In genomic region chr4:150080330-150080967, GRCm38 (mm10) we compare ENCODE assay signal across 19 mouse cellular contexts. TPM values are rescaled to one million over a fixed set of nuclear protein-coding genes. Genes with fewer than 3 reads are reported as not detected.
DNase-seq lines count a peak whose midpoint lies in the region; ATAC-seq and TF ChIP-seq lines count a peak whose summit lies in the region.
"Had no signal": no experiment of that assay in that cellular context is flagged by ENCODE, and none has a peak within 500 bp of the region (broad histone marks: within the 10 kb centered on the region; RNA-seq: fewer than 3 reads in every experiment).

No protein-coding gene starts in this region.

- ATAC-seq in heart, embryonic 15.5 days (replicated peaks; ENCODE audit: insufficient number of reproducible peaks, insufficient read depth, low FRiP score, low read depth) = no peak
- peak; percentile 73 for ATAC-seq in lung, embryonic 14.5 days (ENCODE audit: insufficient read depth)
- ATAC-seq in lung, embryonic 16.5 days (ENCODE audit: low read depth) = peak; percentile 81
- no peak for ATAC-seq in stomach, embryonic 16.5 days (ENCODE audit: insufficient read depth, low FRiP score)
- no peak for ATAC-seq in hindbrain, embryonic 16.5 days

- H3K27ac ChIP-seq in heart, embryonic 15.5 days = peak overlapping the region; percentile 8
- H3K27ac ChIP-seq in heart, adult 2 months = no peak overlapping the region
- H3K27ac ChIP-seq in lung, embryonic 14.5 days (ENCODE audit: low read depth) = peak overlapping the region; percentile 88
- H3K27ac ChIP-seq in lung, embryonic 16.5 days (ENCODE audit: low read length) = peak overlapping the region; percentile 96
- peak overlapping the region; percentile 44; the same call in 1 of the 2 replicates for H3K27ac ChIP-seq in stomach, embryonic 16.5 days (ENCODE audit: low read length)
- H3K27ac ChIP-seq in hindbrain, embryonic 16.5 days (ENCODE audit: low read depth, low read length) = no peak overlapping the region
- H3K27ac ChIP-seq: heart, embryonic 10.5 days; limb, embryonic 15.5 days; midbrain, embryonic 10.5 days had no signal

- no peaks in the 10 kb centered on the region for H3K9me3 ChIP-seq in heart, embryonic 15.5 days (replicated peaks)
- H3K9me3 ChIP-seq in lung, embryonic 14.5 days (ENCODE audit: low read depth, low read length) = no peaks in the 10 kb centered on the region; the same call in 1 of the 2 replicates
- H3K9me3 ChIP-seq in lung, embryonic 16.5 days (ENCODE audit: control insufficient read depth, low read length) = no peaks in the 10 kb centered on the region
- no peaks in the 10 kb centered on the region for H3K9me3 ChIP-seq in stomach, embryonic 16.5 days (replicated peaks; ENCODE audit: control insufficient read depth, low read length)
- no peaks in the 10 kb centered on the region for H3K9me3 ChIP-seq in hindbrain, embryonic 16.5 days (ENCODE audit: control insufficient read depth, low read length)
- H3K9me3 ChIP-seq: heart, embryonic 10.5 days; limb, embryonic 15.5 days had no signal

- 75% methylated on average over 11 of the region's 11 CpGs for WGBS in heart, embryonic 15.5 days
- WGBS in heart, adult 2 months = 67% methylated on average over 11 of the region's 11 CpGs
- WGBS in lung, embryonic 14.5 days = 45% methylated on average over 11 of the region's 11 CpGs
- WGBS in lung, adult 2 months = 61% methylated on average over 11 of the region's 11 CpGs
- 46% methylated on average over 11 of the region's 11 CpGs for WGBS in lung, embryonic 16.5 days
- WGBS in stomach, embryonic 16.5 days = 68% methylated on average over 11 of the region's 11 CpGs
- 89% methylated on average over 11 of the region's 11 CpGs for WGBS in hindbrain, embryonic 16.5 days

- no peak for TF ChIP-seq CTCF in heart, adult 2 months (IDR thresholded peaks at IDR 0.05)
- TF ChIP-seq CTCF in lung, embryonic 14.5 days (IDR thresholded peaks at IDR 0.05; ENCODE audit: low read depth) = no peak
- no peak for TF ChIP-seq CTCF in lung, adult 2 months (IDR thresholded peaks at IDR 0.05; ENCODE audit: insufficient read depth, low read length)

- no peak overlapping the region for H3K4me2 ChIP-seq in heart, embryonic 15.5 days
- H3K4me2 ChIP-seq in lung, embryonic 14.5 days = no peak overlapping the region
- H3K4me2 ChIP-seq in lung, embryonic 16.5 days (ENCODE audit: low read depth, low read length) = no peak overlapping the region
- H3K4me2 ChIP-seq in stomach, embryonic 16.5 days (ENCODE audit: low read depth, low read length) = no peak overlapping the region
- H3K4me2 ChIP-seq in hindbrain, embryonic 16.5 days (ENCODE audit: low read length) = no peak overlapping the region
- H3K4me2 ChIP-seq: limb, embryonic 15.5 days had no signal

- no peak for TF ChIP-seq EP300 in heart, adult 2 months (IDR thresholded peaks at IDR 0.05; ENCODE audit: insufficient read depth, low read depth, low read length)

- no peak for DNase-seq in heart, adult 2 months
- DNase-seq in lung, embryonic 14.5 days = peak; percentile 95
- no peak for DNase-seq in lung, adult 2 months
- no peak for DNase-seq in cerebellum, postnatal 4 days (ENCODE audit: low spot score in 2 of 2)
- DNase-seq: adrenal gland, postnatal 25 days; B cell, adult 2 months; cerebellum, adult 9-10 months; gastrocnemius, postnatal 14 days; heart, postnatal 4 days; layer of hippocampus, adult 9-11 months; right cerebral cortex, postnatal 14 days; thymus, postnatal 36 days had no signal

- H3K4me1 ChIP-seq in heart, embryonic 15.5 days (replicated peaks) = peaks cover 19% of the 10 kb centered on the region
- no peaks in the 10 kb centered on the region for H3K4me1 ChIP-seq in heart, adult 2 months (ENCODE audit: control insufficient read depth, insufficient read depth, low read length)
- no peaks in the 10 kb centered on the region for H3K4me1 ChIP-seq in lung, embryonic 14.5 days (ENCODE audit: insufficient read depth)
- peaks cover 2% of the 10 kb centered on the region; the same call in 1 of the 2 replicates for H3K4me1 ChIP-seq in lung, adult 2 months (ENCODE audit: control insufficient read depth, insufficient read depth, low read length)
- peaks cover 10% of the 10 kb centered on the region for H3K4me1 ChIP-seq in lung, embryonic 16.5 days (replicated peaks; ENCODE audit: control insufficient read depth, insufficient read depth, low read length)
- no peaks in the 10 kb centered on the region for H3K4me1 ChIP-seq in stomach, embryonic 16.5 days (ENCODE audit: control insufficient read depth, insufficient read depth, low read length)
- H3K4me1 ChIP-seq in hindbrain, embryonic 16.5 days (ENCODE audit: control insufficient read depth, insufficient read depth, low read depth, low read length) = no peaks in the 10 kb centered on the region

- TF ChIP-seq POLR2A in heart, adult 2 months (IDR thresholded peaks at IDR 0.05; ENCODE audit: insufficient read depth, low read depth, low read length) = no peak
- TF ChIP-seq POLR2A in lung, adult 2 months (IDR thresholded peaks at IDR 0.05; ENCODE audit: borderline replicate concordance, extremely low read depth, low read depth, low read length) = no peak

- H3K9ac ChIP-seq in heart, embryonic 15.5 days = no peak overlapping the region
- no peak overlapping the region for H3K9ac ChIP-seq in heart, adult 2 months (ENCODE audit: low read depth, low read length)
- no peak overlapping the region for H3K9ac ChIP-seq in lung, embryonic 14.5 days
- no peak overlapping the region for H3K9ac ChIP-seq in lung, embryonic 16.5 days (ENCODE audit: low read length)
- H3K9ac ChIP-seq in stomach, embryonic 16.5 days (ENCODE audit: low read length) = no peak overlapping the region
- H3K9ac ChIP-seq in hindbrain, embryonic 16.5 days (ENCODE audit: low read depth, low read length) = no peak overlapping the region
- H3K9ac ChIP-seq: limb, embryonic 15.5 days had no signal

- H3K4me3 ChIP-seq in heart, embryonic 15.5 days = no peak overlapping the region
- H3K4me3 ChIP-seq in heart, adult 2 months = no peak overlapping the region
- no peak overlapping the region for H3K4me3 ChIP-seq in lung, embryonic 14.5 days (ENCODE audit: low read depth, low read length)
- H3K4me3 ChIP-seq in lung, adult 2 months (replicated peaks; ENCODE audit: extremely low read depth, low read depth, low read length) = no peak overlapping the region
- H3K4me3 ChIP-seq in lung, embryonic 16.5 days (ENCODE audit: low read length) = no peak overlapping the region
- H3K4me3 ChIP-seq in stomach, embryonic 16.5 days (replicated peaks; ENCODE audit: low read length) = no peak overlapping the region
- H3K4me3 ChIP-seq in hindbrain, embryonic 16.5 days (ENCODE audit: low read length) = no peak overlapping the region
- H3K4me3 ChIP-seq: heart, embryonic 10.5 days; limb, embryonic 15.5 days; midbrain, embryonic 10.5 days had no signal

- no peaks in the 10 kb centered on the region for H3K27me3 ChIP-seq in heart, embryonic 15.5 days
- no peaks in the 10 kb centered on the region for H3K27me3 ChIP-seq in heart, adult 2 months (ENCODE audit: control insufficient read depth, insufficient read depth, low read length)
- H3K27me3 ChIP-seq in lung, embryonic 14.5 days (ENCODE audit: insufficient read depth, low read length) = no peaks in the 10 kb centered on the region
- H3K27me3 ChIP-seq in lung, embryonic 16.5 days (ENCODE audit: control insufficient read depth, insufficient read depth, low read depth, low read length) = no peaks in the 10 kb centered on the region
- H3K27me3 ChIP-seq in stomach, embryonic 16.5 days (ENCODE audit: control insufficient read depth, insufficient read depth, low read length) = no peaks in the 10 kb centered on the region
- H3K27me3 ChIP-seq in hindbrain, embryonic 16.5 days (replicated peaks; ENCODE audit: control insufficient read depth, insufficient read depth, low read length) = no peaks in the 10 kb centered on the region
- H3K27me3 ChIP-seq: limb, embryonic 15.5 days had no signal

- H3K36me3 ChIP-seq in heart, embryonic 15.5 days = no peaks in the 10 kb centered on the region
- no peaks in the 10 kb centered on the region for H3K36me3 ChIP-seq in heart, adult 2 months (ENCODE audit: control insufficient read depth, insufficient read depth, low read length)
- H3K36me3 ChIP-seq in lung, embryonic 14.5 days (ENCODE audit: insufficient read depth) = no peaks in the 10 kb centered on the region
- no peaks in the 10 kb centered on the region for H3K36me3 ChIP-seq in lung, embryonic 16.5 days (ENCODE audit: control insufficient read depth, insufficient read depth, low read length)
- no peaks in the 10 kb centered on the region for H3K36me3 ChIP-seq in stomach, embryonic 16.5 days (ENCODE audit: control insufficient read depth, insufficient read depth, low read length)
- H3K36me3 ChIP-seq in hindbrain, embryonic 16.5 days (ENCODE audit: control insufficient read depth, insufficient read depth, low read length) = no peaks in the 10 kb centered on the region
- H3K36me3 ChIP-seq: heart, embryonic 10.5 days; limb, embryonic 15.5 days; midbrain, embryonic 10.5 days had no signal

- intact Hi-C loops in heart, adult 2 months (cut with DNase I) = no loop called here

- no peaks in the 10 kb centered on the region for H3K79me2 ChIP-seq in heart, adult 2 months (replicated peaks; ENCODE audit: control insufficient read depth, insufficient read depth, low read length)

RNA-seq across cellular contexts. Expression of gene Gpr157, which starts 6.7 kb away (rescaled TPM):
- polyA plus RNA-seq in heart, embryonic 15.5 days (2015; fragmentation: Nextera tagmentation; extraction: Ambion mirVana) = 3.1 TPM in 2 replicates
- 10 to 100 TPM; 34.2 to 42.4 TPM for total RNA-seq in heart, adult 2 months (2021)
- 21.8 and 29.2 TPM in 2 replicates for polyA plus RNA-seq in heart, adult 2 months (2012; rRNA removed)
- polyA plus RNA-seq in lung, embryonic 14.5 days (2014; fragmentation: Nextera tagmentation; extraction: Ambion mirVana) = 1.4 and 1.5 TPM in 2 replicates
- polyA plus RNA-seq in lung, adult 2 months (2012; rRNA removed) = 3.8 and 5.0 TPM in 2 replicates
- polyA plus RNA-seq in lung, embryonic 16.5 days (2015; fragmentation: Nextera tagmentation; extraction: Ambion mirVana) = 2.3 TPM in 2 replicates
- 1.5 TPM in 2 replicates for polyA plus RNA-seq in stomach, embryonic 16.5 days (2015; fragmentation: Nextera tagmentation; extraction: Ambion mirVana)
- 0.50 and 0.54 TPM in 2 replicates for polyA plus RNA-seq in hindbrain, embryonic 16.5 days (2015; fragmentation: Nextera tagmentation; extraction: Ambion mirVana)

RNA-seq across cellular contexts. Expression of gene Slc2a5, which starts 38.6 kb away (rescaled TPM):
- 0.74 and 0.93 TPM in 2 replicates for polyA plus RNA-seq in heart, embryonic 15.5 days (2015; fragmentation: Nextera tagmentation; extraction: Ambion mirVana)
- total RNA-seq in heart, adult 2 months (2021) = under 1 TPM in 1 of 2 experiments, not detected in 1; 0.09 TPM
- 1.4 and 1.8 TPM in 2 replicates for polyA plus RNA-seq in heart, adult 2 months (2012; rRNA removed)
- polyA plus RNA-seq in lung, embryonic 14.5 days (2014; fragmentation: Nextera tagmentation; extraction: Ambion mirVana) = 0.60 and 0.70 TPM in 2 replicates
- 0.66 and 4.5 TPM in 2 replicates for polyA plus RNA-seq in lung, adult 2 months (2012; rRNA removed)
- 0.26 and 0.50 TPM in 2 replicates for polyA plus RNA-seq in lung, embryonic 16.5 days (2015; fragmentation: Nextera tagmentation; extraction: Ambion mirVana)
- 1.00 and 1.8 TPM in 2 replicates for polyA plus RNA-seq in stomach, embryonic 16.5 days (2015; fragmentation: Nextera tagmentation; extraction: Ambion mirVana)
- 2.8 and 3.0 TPM in 2 replicates for polyA plus RNA-seq in hindbrain, embryonic 16.5 days (2015; fragmentation: Nextera tagmentation; extraction: Ambion mirVana)

Comparison
In these comparisons a context has a peak if more than half of its experiments do, and no peak if none do; other contexts are left out.
1. H3K27ac ChIP-seq: peak in heart, embryonic 15.5 days (single experiment), lung, embryonic 14.5 days (single experiment), lung, embryonic 16.5 days (single experiment) and stomach, embryonic 16.5 days (single experiment); none in heart, adult 2 months (single experiment) and hindbrain, embryonic 16.5 days (single experiment).
2. ATAC-seq: peak in lung, embryonic 14.5 days (single experiment) and lung, embryonic 16.5 days (single experiment); none in heart, embryonic 15.5 days (single experiment), stomach, embryonic 16.5 days (single experiment) and hindbrain, embryonic 16.5 days (single experiment).